Mouse (Mus musculus): ENCODE measurements around the gene Frmd5. TPM values are rescaled to one million over a fixed set of nuclear protein-coding genes. Genes with fewer than 3 reads are reported as not detected.

The Frmd5 gene
- polyA plus RNA-seq, 1 experiment from 2014 or later: 3.8 TPM

- Histone ChIP-seq H3K36me3 (ENCODE audit: control insufficient read depth, insufficient read depth, low read length) (no peaks in the 10 kb centered on the region), H3K9ac (ENCODE audit: low read length) (no peak overlapping the region), H3K9me3 (replicated peaks; ENCODE audit: control insufficient read depth, low read length) (no peaks in the 10 kb centered on the region), H3K4me3 (replicated peaks; ENCODE audit: low read length) (no peak overlapping the region), H3K4me1 (ENCODE audit: control insufficient read depth, insufficient read depth, low read length) (0 out of 2 replicates have a peak, but pooled peaks cover 7% of the 10 kb centered on the region), H3K4me2 (ENCODE audit: low read depth, low read length) (no peak overlapping the region), H3K27ac (ENCODE audit: low read length) (no peak overlapping the region), H3K27me3 (ENCODE audit: control insufficient read depth, insufficient read depth, low read length) (no peaks in the 10 kb centered on the region)
- WGBS: 59% methylated on average over 9 of the region's 9 CpGs
- ATAC-seq (ENCODE audit: insufficient read depth, low FRiP score): no peak
Measured at GRCm38 (mm10) chr2:121574066-121574630, 232.7 kb downstream of the Frmd5 start.

- WGBS: 15% methylated on average over 7 of the region's 7 CpGs
- H3K4me2 ChIP-seq (ENCODE audit: low read depth, low read length): no peak overlapping the region
- ATAC-seq (ENCODE audit: insufficient read depth, low FRiP score): peak; percentile 72; the same call in 1 of the 2 replicates
Measured at GRCm38 (mm10) chr2:121571780-121572179, 235.1 kb downstream of the Frmd5 start.

GRCm38 (mm10) chr2:121570999-121571655 is 235.8 kb downstream of the Frmd5 start:
- H3K4me2 ChIP-seq (ENCODE audit: low read depth, low read length): no peak overlapping the region
- no peaks in the 10 kb centered on the region for H3K27me3 ChIP-seq (ENCODE audit: control insufficient read depth, insufficient read depth, low read length)

More at GRCm38 (mm10) chr2:121571780-121572179, 235.1 kb downstream of the Frmd5 start:
- Histone ChIP-seq H3K36me3 (ENCODE audit: control insufficient read depth, insufficient read depth, low read length) (no peaks in the 10 kb centered on the region), H3K4me3 (replicated peaks; ENCODE audit: low read length) (no peak overlapping the region), H3K9ac (ENCODE audit: low read length) (no peak overlapping the region), H3K9me3 (replicated peaks; ENCODE audit: control insufficient read depth, low read length) (no peaks in the 10 kb centered on the region), H3K4me1 (ENCODE audit: control insufficient read depth, insufficient read depth, low read length) (0 out of 2 replicates have a peak, but pooled peaks cover 7% of the 10 kb centered on the region), H3K27me3 (ENCODE audit: control insufficient read depth, insufficient read depth, low read length) (no peaks in the 10 kb centered on the region), H3K27ac (ENCODE audit: low read length) (no peak overlapping the region)

GRCm38 (mm10) chr2:121570049-121570448 is 236.8 kb downstream of the Frmd5 start:
- no peak overlapping the region for H3K4me2 ChIP-seq (ENCODE audit: low read depth, low read length)
- no peak overlapping the region for H3K27ac ChIP-seq (ENCODE audit: low read length)
- H3K4me3 ChIP-seq (replicated peaks; ENCODE audit: low read length): no peak overlapping the region
- no peaks in the 10 kb centered on the region for H3K9me3 ChIP-seq (replicated peaks; ENCODE audit: control insufficient read depth, low read length)
- no peaks in the 10 kb centered on the region for H3K27me3 ChIP-seq (ENCODE audit: control insufficient read depth, insufficient read depth, low read length)
- H3K9ac ChIP-seq (ENCODE audit: low read length): no peak overlapping the region
- ATAC-seq (ENCODE audit: insufficient read depth, low FRiP score): no peak
- 0 out of 2 replicates have a peak, but pooled peaks cover 5% of the 10 kb centered on the region for H3K4me1 ChIP-seq (ENCODE audit: control insufficient read depth, insufficient read depth, low read length)
- WGBS: 80% methylated on average over 3 of the region's 3 CpGs
- H3K36me3 ChIP-seq (ENCODE audit: control insufficient read depth, insufficient read depth, low read length): no peaks in the 10 kb centered on the region

More at GRCm38 (mm10) chr2:121570999-121571655, 235.8 kb downstream of the Frmd5 start:
- 75% methylated on average over 8 of the region's 8 CpGs for WGBS
- H3K4me1 ChIP-seq (ENCODE audit: control insufficient read depth, insufficient read depth, low read length): 0 out of 2 replicates have a peak, but pooled peaks cover 7% of the 10 kb centered on the region
- H3K36me3 ChIP-seq (ENCODE audit: control insufficient read depth, insufficient read depth, low read length): no peaks in the 10 kb centered on the region
- H3K9me3 ChIP-seq (replicated peaks; ENCODE audit: control insufficient read depth, low read length): no peaks in the 10 kb centered on the region
- H3K9ac ChIP-seq (ENCODE audit: low read length): no peak overlapping the region
- H3K4me3 ChIP-seq (replicated peaks; ENCODE audit: low read length): no peak overlapping the region
- ATAC-seq (ENCODE audit: insufficient read depth, low FRiP score): no peak
- H3K27ac ChIP-seq (ENCODE audit: low read length): no peak overlapping the region

GRCm38 (mm10) chr2:121565911-121566310 is 241.0 kb downstream of the Frmd5 start:
- H3K36me3 ChIP-seq (ENCODE audit: control insufficient read depth, insufficient read depth, low read length): no peaks in the 10 kb centered on the region

GRCm38 (mm10) chr2:121563117-121563516 is 243.8 kb downstream of the Frmd5 start:
- Histone ChIP-seq H3K9me3 (replicated peaks; ENCODE audit: control insufficient read depth, low read length) (no peaks in the 10 kb centered on the region), H3K36me3 (ENCODE audit: control insufficient read depth, insufficient read depth, low read length) (no peaks in the 10 kb centered on the region), H3K4me2 (ENCODE audit: low read depth, low read length) (no peak overlapping the region), H3K9ac (ENCODE audit: low read length) (no peak overlapping the region), H3K4me1 (ENCODE audit: control insufficient read depth, insufficient read depth, low read length) (no peaks in the 10 kb centered on the region), H3K4me3 (replicated peaks; ENCODE audit: low read length) (no peak overlapping the region), H3K27me3 (ENCODE audit: control insufficient read depth, insufficient read depth, low read length) (no peaks in the 10 kb centered on the region), H3K27ac (ENCODE audit: low read length) (no peak overlapping the region)
- WGBS: 88% methylated on average over 3 of the region's 3 CpGs
- ATAC-seq (ENCODE audit: insufficient read depth, low FRiP score): no peak

More at GRCm38 (mm10) chr2:121565911-121566310, 241.0 kb downstream of the Frmd5 start:
- Histone ChIP-seq H3K9ac (ENCODE audit: low read length) (no peak overlapping the region), H3K9me3 (replicated peaks; ENCODE audit: control insufficient read depth, low read length) (no peaks in the 10 kb centered on the region), H3K4me1 (ENCODE audit: control insufficient read depth, insufficient read depth, low read length) (no peaks in the 10 kb centered on the region), H3K27me3 (ENCODE audit: control insufficient read depth, insufficient read depth, low read length) (no peaks in the 10 kb centered on the region), H3K27ac (ENCODE audit: low read length) (no peak overlapping the region), H3K4me2 (ENCODE audit: low read depth, low read length) (no peak overlapping the region), H3K4me3 (replicated peaks; ENCODE audit: low read length) (no peak overlapping the region)
- ATAC-seq (ENCODE audit: insufficient read depth, low FRiP score): no peak
- 60% methylated on average over 5 of the region's 5 CpGs for WGBS

GRCm38 (mm10) chr2:121551271-121551670 is 255.6 kb downstream of the Frmd5 start:
- no peak for ATAC-seq (ENCODE audit: insufficient read depth, low FRiP score)
- no peak overlapping the region for H3K9ac ChIP-seq (ENCODE audit: low read length)
- no peaks in the 10 kb centered on the region for H3K27me3 ChIP-seq (ENCODE audit: control insufficient read depth, insufficient read depth, low read length)
- H3K36me3 ChIP-seq (ENCODE audit: control insufficient read depth, insufficient read depth, low read length): no peaks in the 10 kb centered on the region
- 85% methylated on average over 8 of the region's 8 CpGs for WGBS
- no peak overlapping the region for H3K4me2 ChIP-seq (ENCODE audit: low read depth, low read length)
- no peaks in the 10 kb centered on the region for H3K4me1 ChIP-seq (ENCODE audit: control insufficient read depth, insufficient read depth, low read length)
- H3K9me3 ChIP-seq (replicated peaks; ENCODE audit: control insufficient read depth, low read length): no peaks in the 10 kb centered on the region
- H3K4me3 ChIP-seq (replicated peaks; ENCODE audit: low read length): no peak overlapping the region
- no peak overlapping the region for H3K27ac ChIP-seq (ENCODE audit: low read length)

- no peak overlapping the region for H3K4me3 ChIP-seq (replicated peaks; ENCODE audit: low read length)
- no peak overlapping the region for H3K27ac ChIP-seq (ENCODE audit: low read length)
- WGBS: 93% methylated on average over 6 of the region's 6 CpGs
- H3K4me1 ChIP-seq (ENCODE audit: control insufficient read depth, insufficient read depth, low read length): no peaks in the 10 kb centered on the region
- no peak for ATAC-seq (ENCODE audit: insufficient read depth, low FRiP score)
- H3K9me3 ChIP-seq (replicated peaks; ENCODE audit: control insufficient read depth, low read length): no peaks in the 10 kb centered on the region
- H3K9ac ChIP-seq (ENCODE audit: low read length): no peak overlapping the region
- H3K4me2 ChIP-seq (ENCODE audit: low read depth, low read length): no peak overlapping the region
- no peaks in the 10 kb centered on the region for H3K27me3 ChIP-seq (ENCODE audit: control insufficient read depth, insufficient read depth, low read length)
- H3K36me3 ChIP-seq (ENCODE audit: control insufficient read depth, insufficient read depth, low read length): no peaks in the 10 kb centered on the region
Measured at GRCm38 (mm10) chr2:121549630-121550029, 257.3 kb downstream of the Frmd5 start.

- no peaks in the 10 kb centered on the region for H3K27me3 ChIP-seq (ENCODE audit: control insufficient read depth, insufficient read depth, low read length)
- H3K4me1 ChIP-seq (ENCODE audit: control insufficient read depth, insufficient read depth, low read length): no peaks in the 10 kb centered on the region
- no peak overlapping the region for H3K4me2 ChIP-seq (ENCODE audit: low read depth, low read length)
- no peaks in the 10 kb centered on the region for H3K9me3 ChIP-seq (replicated peaks; ENCODE audit: control insufficient read depth, low read length)
- no peak overlapping the region for H3K4me3 ChIP-seq (replicated peaks; ENCODE audit: low read length)
- 90% methylated on average over 3 of the region's 3 CpGs for WGBS
- no peak overlapping the region for H3K27ac ChIP-seq (ENCODE audit: low read length)
- peaks cover 10% of the 10 kb centered on the region for H3K36me3 ChIP-seq (ENCODE audit: control insufficient read depth, insufficient read depth, low read length)
- H3K9ac ChIP-seq (ENCODE audit: low read length): no peak overlapping the region
- no peak for ATAC-seq (ENCODE audit: insufficient read depth, low FRiP score)
Measured at GRCm38 (mm10) chr2:121544829-121545228, 262.1 kb downstream of the Frmd5 start.

Measured in stomach, embryonic 16.5 days (tissue).